Mouse (Mus musculus): ENCODE data around the gene Ubash3b. TPM values are rescaled to one million over a fixed set of nuclear protein-coding genes. Genes with fewer than 3 reads are reported as not detected.
A peak's percentile ranks its signal among the peaks of the same experiment; 100 is the strongest.

Ubash3b gene
- total RNA-seq (2021): 10 to 100 TPM; 29.0 to 30.4 TPM
- long read RNA-seq, experiment 1, full-length matches to known transcripts: 11 of 17 reads
- long read RNA-seq, experiment 1, partial matches to known transcripts: 2 of 17 reads
- long read RNA-seq, experiment 1, other reads (novel, unspliced or antisense): 4 of 17 reads
- long read RNA-seq, experiment 2, full-length matches to known transcripts: 8 of 17 reads
- long read RNA-seq, experiment 2, partial matches to known transcripts: 3 of 17 reads
- long read RNA-seq, experiment 2, other reads (novel, unspliced or antisense): 6 of 17 reads

DNA sequence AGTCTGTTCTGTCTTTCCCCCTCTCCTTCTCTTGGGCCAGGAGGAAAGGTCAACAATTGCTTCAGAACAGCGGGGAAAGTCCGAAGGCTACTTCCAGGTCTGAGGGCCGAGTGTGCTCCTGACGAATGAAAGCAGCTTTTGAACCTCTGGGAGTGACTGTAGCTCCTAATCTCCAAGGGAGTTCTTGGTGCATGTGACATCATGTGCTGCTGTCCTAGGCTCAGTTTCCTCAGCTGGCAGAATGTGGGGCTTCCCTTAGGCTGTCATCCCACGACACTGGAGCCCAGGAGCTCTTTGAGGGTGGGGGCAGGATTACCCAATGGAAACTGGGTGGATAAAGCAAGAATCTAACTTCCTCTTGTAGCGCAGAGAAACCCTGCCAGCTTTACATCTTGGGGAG, at the start of gene Ubash3b:
Gene Ubash3b (minus strand): TSS at position 285 of the 400 bp plus-strand sequence.
- DNase-seq (ENCODE audit: low spot score in 2 of 2): no peak

GRCm38 (mm10) chr9:41207130-41208104, 45.9 kb upstream of the Ubash3b start:
- peak; percentile 87 to 96 for DNase-seq (ENCODE audit: low spot score in 2 of 2)

DNA sequence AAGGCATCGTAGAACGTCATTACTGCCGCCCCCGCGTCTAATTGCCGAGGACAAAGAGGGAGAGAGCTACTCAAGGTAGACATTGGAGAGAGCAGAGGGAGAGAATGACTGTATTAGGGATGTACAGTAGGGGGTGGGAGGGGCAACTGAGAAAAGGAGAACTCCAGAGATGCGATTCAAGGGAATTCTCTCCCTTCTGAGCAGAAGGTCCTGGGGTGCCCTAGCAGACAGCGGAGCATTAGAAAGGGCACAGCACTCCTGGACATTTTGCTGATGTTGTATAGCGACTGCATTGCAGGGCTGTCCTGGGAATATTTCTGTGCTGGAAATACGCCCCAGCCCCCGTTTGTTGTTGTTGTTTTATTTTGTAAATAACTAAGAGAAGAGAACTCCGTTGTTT, 45.2 kb upstream of the Ubash3b start:
- no peak for DNase-seq (ENCODE audit: low spot score in 2 of 2)

- no peak for DNase-seq (ENCODE audit: low spot score in 2 of 2)
Measured at GRCm38 (mm10) chr9:41205267-41205666, 43.8 kb upstream of the Ubash3b start.

GRCm38 (mm10) chr9:41199456-41200252, 38.2 kb upstream of the Ubash3b start:
- DNase-seq (ENCODE audit: low spot score in 2 of 2): no peak

- DNase-seq (ENCODE audit: low spot score in 2 of 2): no peak
Measured at GRCm38 (mm10) chr9:41198501-41199265, 37.2 kb upstream of the Ubash3b start.

GRCm38 (mm10) chr9:41195742-41196311, 34.3 kb upstream of the Ubash3b start:
- no peak for DNase-seq (ENCODE audit: low spot score in 2 of 2)

DNA sequence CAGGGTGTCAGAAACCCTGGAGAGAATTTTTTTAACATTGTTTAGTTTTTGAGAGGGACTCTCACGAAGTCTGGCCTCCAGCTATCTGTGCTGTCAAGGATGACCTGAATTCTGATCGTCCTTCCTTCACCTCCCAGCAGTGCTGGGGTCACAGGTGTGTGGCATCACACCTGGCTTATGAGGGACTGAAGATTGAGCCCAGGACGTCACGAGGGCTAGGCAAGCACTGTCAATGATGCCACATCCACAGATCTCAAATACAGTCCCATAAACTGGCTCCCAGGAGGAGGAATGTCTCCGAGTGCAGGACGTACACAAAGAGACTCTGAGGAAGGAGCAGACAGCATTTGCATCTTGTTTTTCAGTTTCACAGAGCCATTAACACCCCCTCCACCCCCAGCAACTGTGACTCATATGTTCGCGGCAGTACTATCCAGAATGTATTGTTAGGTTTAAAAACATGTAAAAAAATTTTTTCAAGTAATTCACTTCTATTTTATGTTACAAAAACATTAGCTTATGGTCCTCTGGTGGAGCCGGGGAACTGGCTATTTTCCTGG, 30.2 kb upstream of the Ubash3b start:
- DNase-seq (ENCODE audit: low spot score in 2 of 2): peak in 1 of 2 experiments; percentile 41

DNA sequence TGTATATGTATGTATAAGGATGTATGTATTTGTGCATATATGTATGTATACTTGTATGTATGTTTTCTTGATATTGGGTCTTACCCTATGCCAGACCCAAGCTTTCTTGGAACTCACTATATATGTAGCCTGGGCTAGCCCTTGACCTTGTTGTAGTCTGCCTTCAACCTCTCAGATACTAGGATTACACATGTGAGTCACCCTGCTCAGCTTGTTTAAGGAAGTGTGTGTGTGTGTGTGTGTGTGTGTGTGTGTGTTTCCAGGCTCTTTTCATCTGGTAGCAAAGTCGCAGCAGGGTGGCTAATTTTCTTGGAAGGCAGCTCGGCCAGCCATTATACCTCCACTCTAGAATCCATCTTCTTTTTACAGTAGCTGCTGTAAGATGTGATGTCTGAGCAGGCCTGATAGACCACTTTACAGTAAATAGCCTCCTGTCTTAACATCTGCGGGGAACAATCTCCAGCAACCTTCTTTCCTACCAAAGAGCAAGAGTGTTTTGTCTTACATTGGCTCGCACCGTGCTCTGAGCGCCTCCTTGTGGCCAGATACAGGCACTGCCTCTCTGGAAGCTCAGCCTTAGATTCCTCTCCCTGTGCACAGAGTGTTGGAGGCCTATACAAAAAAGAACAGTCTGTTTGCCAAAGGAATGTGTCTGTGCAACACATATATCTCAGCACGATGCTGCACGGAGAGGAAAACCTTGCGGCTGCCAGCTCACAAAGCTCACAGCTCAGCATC, 29.4 kb upstream of the Ubash3b start:
- DNase-seq (ENCODE audit: low spot score in 2 of 2): peak; percentile 86 to 89

GRCm38 (mm10) chr9:41187939-41188338, 26.4 kb upstream of the Ubash3b start:
- no peak for DNase-seq (ENCODE audit: low spot score in 2 of 2)

GRCm38 (mm10) chr9:41187498-41187897, 26.0 kb upstream of the Ubash3b start:
- DNase-seq (ENCODE audit: low spot score in 2 of 2): no peak

- no peak for DNase-seq (ENCODE audit: low spot score in 2 of 2)
Measured at GRCm38 (mm10) chr9:41185331-41185730, 23.8 kb upstream of the Ubash3b start.

DNA sequence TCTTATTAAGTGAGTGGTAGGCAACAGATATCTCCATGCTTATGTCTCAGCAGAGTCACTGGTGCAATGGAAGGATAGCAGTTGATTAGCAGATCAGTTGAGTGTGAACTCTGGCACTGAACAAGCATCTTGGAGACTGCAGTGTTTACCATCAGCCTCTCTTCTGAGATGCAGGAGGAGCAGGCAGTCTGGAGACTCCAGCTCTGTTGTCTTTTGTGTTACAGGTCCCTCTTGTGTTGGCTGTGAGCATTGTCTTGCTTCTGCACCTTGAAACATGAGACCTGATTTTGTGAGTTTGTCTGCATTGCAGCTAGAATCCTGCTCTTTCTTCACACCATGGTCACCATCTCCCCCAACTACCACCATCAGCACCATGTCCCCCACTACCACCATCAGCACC, 21.1 kb upstream of the Ubash3b start:
- peak; percentile 56 to 75 for DNase-seq (ENCODE audit: low spot score in 2 of 2)

GRCm38 (mm10) chr9:41181803-41182202, 20.3 kb upstream of the Ubash3b start:
- DNase-seq (ENCODE audit: low spot score in 2 of 2): peak; percentile 37 to 55

DNA sequence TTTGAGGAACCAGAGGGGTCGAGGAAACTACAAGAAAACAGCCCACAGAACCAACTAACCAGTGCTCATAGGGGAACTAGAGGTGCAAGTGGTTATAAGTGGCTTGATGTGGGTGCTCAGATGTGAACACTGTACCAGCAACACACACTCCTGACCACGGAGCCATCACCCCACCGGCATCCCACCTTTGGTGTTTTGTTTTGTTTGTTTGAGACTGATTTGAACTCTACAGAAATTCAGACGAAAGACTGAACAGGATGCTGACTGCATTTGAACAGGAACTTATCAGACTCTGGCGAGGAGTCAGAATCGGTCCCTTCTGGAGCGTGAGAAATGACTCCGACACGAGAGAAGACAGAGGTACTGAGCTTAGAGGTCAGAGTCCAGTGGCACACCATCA, 19.9 kb upstream of the Ubash3b start:
- DNase-seq (ENCODE audit: low spot score in 2 of 2): no peak

GRCm38 (mm10) chr9:41179056-41179455, 17.6 kb upstream of the Ubash3b start:
- DNase-seq (ENCODE audit: low spot score in 2 of 2): no peak

- no peak for DNase-seq (ENCODE audit: low spot score in 2 of 2)
Measured at GRCm38 (mm10) chr9:41173158-41173557, 11.7 kb upstream of the Ubash3b start.

GRCm38 (mm10) chr9:41172426-41172825, 10.9 kb upstream of the Ubash3b start:
- no peak for DNase-seq (ENCODE audit: low spot score in 2 of 2)

- no peak for DNase-seq (ENCODE audit: low spot score in 2 of 2)
Measured at GRCm38 (mm10) chr9:41170026-41170425, 8.5 kb upstream of the Ubash3b start.

All from layer of hippocampus, postnatal 14 days (tissue).